Mouse (Mus musculus) right cerebral cortex, adult 2 months (tissue): ENCODE data around the gene Smg9.

ENCODE experiments used
- DNase-seq, 2 experiments: peaks; one replicate each; pipeline ENCODE4 v3.0.0; 2021 to 2022; ENCODE audit warnings: low spot score in 2 of 2

The Smg9 gene

DNA sequence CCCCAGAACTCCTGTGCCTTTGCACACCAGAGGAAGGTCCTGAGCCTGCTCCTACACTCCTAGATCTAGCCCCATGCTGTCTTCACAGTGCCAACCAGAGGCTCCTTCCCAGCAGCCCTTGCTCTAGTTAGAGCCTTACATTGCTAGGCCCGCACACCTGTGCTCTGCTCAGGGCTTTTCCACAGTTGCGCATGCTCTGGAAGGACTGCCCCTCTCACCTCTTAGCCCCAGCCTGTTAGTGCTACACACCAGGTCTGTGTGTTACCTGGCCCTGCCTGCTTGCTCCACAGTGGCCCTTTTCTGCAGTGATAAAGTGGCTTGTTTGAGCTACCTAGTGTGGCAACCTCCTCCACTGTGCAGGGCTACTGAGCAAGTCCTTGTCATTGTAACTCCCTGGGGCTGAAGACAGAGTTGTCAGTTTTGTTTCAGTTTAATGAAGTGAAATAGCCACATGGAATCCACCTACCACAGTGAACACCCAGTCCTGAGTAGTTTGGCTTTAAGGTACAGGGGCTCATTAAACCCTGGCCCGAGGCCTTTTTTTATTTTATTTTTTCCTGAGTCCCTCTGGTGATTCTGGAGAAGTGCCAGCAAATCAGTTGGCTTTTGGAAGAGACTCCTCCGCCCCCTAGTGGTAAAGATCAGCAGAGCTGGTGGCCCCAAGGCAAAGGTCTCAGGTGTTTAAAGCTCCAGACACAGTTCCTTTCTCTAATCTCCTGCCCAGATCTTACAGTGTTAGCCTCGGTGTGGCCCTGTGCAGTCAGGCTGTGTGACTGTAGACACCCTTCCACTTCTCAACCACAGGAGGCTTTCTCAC is 7.3 kb downstream of the Smg9 start:
- peak; percentile 64 for DNase-seq

DNA sequence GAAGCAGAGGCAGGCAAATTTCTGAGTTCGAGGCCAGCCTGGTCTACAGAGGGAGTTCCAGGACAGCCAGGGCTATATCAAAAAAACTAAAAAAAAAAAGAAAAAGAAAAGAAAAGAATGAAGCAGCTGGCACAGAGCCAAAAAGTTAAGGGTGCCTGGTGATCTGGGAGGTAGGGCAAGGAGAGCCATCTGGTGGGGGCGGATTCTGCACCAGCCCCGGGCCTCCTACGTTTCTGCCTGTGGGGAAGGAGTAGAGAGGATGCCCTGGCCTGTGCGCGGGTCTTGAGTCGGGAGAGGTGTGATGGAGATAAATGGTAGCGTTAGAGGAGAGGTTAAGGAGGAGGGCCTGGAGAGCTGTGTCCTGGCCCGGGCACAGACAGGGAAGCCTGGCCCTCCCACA is 8.8 kb downstream of the Smg9 start:
- no peak for DNase-seq

DNA sequence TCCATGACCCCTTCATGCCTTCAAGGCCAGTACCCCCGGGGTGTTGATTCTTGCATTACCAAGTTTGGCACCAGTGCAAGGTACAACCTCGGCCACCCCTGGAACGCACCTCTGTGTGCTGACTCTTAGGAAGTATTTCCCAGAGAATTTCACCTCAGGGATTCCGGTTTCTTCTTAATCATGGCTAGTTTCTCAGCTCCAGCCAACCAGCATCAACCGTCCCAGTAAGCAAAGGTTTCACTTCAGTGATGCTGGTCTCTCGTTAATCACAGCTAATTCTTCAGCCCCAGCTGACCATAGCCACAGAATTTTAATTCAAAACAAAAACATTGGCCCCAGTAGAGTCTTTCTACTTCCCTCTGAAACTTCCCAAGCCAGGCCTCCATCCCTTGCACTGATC is 10.7 kb downstream of the Smg9 start:
- DNase-seq: no peak

DNA sequence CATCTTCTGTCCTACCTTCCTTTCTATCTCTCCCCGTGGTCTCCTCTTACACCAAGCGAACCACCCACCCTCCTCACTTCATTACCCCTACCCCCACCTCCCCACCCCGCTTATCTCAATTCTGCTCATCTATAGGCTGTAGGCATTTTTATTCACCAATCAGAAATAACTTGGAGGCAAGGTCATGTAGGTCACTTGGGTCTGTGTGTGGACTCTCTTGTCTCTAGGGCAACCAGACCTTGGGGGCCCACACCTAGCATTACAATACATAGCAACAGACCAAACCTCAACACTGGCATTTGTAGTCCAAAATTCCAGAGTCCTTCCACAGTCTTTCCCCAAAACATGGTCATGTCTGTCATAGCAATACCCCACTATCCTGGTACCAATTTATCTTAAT is 11.4 kb downstream of the Smg9 start:
- DNase-seq: no peak

DNA sequence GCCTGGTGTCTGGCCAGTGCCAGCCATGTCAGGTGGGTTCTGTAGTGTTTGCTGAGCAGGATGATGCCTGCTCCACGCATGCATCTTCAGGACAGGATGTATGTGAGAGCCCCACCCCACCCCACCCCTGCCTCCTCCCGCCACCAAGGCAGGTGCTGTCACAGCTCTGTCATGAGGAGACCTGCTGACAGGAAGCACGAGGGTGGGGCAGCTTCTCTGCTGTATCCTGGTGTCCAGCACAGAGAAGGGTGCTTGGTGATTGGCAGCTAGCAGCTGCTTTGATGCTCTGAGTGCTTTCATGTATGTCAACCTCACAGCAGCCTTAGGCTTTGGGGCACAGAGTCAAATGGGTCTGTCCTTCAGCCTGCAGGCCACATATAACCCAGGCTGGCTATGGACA is 14.2 kb downstream of the Smg9 start:
- DNase-seq: no peak

DNA sequence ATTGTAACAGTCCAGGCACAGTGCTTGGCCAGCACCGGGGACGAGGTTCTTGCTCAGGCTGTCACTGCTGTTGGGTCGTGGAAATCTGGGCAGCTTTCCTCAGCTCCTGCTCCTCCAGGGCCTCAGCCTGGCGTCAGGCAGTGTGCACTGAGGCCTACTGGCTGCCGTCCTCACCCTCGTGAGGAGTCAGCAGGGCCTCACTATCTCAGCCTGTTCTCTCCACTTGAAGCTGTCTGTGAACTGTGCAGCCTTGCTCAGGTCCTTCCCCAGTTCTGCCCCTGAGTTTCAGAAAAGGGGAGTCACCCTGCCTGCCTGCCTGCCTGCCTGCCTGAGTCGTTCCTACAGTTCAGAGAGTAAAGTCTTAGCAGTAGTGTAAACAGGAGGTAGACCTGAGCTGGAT is 15.8 kb downstream of the Smg9 start:
- no peak for DNase-seq

DNA sequence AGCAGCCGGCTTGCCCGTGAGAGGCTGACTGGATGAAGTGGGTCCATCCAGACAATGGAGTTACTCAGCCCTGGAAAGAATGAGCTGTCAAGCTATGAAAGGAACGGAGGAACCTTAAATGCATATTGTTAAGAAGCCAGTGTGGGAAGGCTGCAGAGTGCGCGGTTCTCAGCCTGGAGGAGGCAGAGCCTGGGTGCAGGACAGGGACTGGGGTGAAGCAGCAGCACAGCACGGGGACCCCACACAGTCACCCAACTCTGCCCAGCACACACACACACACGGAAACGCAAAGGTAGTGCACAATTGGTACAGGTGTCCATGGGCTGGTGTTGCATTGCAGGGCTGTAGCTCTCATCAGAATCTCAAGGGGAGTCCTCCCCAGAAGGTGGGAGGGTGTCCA is 20.2 kb downstream of the Smg9 start:
- DNase-seq: no peak

DNA sequence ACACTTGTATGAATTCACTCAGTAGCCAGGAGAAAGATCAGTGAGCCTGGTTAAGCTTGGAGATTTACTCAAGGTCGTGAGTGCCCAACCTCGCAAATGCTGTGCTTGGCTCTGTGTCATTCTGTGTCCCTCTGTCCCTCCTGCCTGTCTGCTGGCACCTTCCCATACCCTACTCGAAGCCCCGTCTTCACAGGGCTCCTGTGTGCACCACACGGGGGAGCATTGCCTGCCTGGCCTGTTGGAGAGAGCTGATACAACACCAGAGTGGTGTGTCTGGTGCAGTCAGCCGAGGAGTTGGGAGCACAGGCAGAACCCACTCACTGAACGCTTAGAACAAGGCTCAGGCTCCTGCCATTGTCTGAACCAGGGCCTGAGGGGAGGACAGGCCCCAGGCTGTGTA is 22.2 kb downstream of the Smg9 start:
- no peak for DNase-seq

DNA sequence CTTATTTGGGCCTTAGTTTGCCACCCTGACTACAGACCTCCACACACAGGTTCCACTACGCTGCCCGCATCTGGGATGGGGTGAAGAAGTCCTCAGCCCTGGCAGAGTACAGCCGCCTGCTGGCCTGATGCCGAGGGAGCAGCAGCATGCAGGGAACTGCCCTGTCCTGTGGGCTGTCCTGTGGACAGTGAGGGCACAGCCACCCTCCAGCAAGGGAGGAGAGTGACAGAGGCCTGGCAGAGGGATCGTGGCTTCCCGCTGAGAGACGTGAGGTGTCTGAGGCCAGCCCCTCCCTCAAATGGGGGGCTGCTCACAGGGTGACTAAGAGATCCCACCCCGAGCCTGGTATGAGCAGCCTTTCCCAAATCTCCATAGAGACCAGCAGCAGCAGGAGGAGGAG is 22.8 kb downstream of the Smg9 start:
- no peak for DNase-seq

DNA sequence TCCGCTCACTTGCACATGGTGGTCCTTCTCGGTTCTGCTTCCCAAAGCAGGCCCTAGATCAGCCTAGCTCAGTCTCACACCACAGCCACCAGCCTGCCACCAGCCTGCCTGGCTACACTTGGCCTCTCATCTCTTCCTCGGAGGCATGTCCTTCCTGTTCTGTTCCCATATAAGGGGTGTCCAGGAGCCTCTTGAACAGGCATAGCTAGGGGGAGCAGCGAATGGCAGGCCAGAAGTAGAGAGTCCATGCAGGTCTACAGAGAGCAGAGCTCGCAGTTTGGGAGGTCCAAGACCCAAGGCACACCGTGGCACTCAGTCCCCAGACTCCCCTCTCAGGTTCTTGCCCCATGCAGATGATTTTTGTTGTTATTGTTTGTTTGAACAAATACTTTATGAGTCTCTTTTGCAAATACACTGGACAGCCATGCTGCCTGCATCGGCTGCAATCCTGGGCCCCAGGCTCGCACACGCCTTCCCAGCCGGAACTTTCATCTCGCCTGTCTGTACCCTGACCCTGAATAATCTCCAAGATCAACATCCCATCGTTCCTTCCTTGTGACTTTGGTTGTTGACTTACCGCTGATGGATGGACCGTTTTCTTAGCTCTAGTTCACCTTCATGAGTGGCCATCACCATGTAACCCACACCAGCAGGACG is 23.8 kb downstream of the Smg9 start:
- no peak for DNase-seq

DNA sequence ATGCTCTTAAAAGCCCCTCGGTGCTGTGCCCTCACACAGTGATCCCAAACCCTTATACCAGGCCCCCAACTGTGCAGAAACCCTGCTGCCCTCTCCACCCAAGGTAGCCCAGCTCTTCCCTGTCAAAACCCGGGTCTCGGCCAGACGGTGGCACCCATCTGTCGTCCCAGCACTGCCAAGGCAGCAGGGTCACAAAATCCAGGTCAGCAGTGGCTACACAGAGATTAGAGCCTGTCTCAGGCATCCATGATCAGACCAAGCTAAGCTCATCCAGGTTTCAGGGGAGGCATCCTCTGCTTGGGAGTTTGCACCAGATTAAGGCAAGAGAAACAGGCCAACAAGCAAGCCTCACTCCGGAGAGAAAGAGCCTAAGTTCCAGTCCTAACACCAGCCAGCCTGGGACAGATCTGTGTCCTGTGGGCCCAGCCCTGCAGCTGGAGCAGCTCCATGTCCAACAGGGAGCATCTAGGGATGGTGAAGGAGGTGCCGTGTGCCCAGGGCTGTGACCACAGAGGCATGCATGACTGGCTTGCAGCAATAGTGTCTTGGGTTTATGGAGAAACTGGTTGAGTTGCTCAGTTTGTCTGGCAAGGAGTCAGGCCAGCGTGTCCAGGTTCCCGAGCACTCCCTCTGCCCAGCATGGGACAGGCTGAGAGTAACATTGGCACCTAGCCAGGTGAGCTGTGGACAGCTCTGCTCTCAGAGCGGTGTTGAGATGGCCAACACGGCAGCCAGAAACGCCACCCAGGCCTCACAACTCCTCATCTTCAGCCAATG is 24.7 kb downstream of the Smg9 start:
- DNase-seq: no peak

DNA sequence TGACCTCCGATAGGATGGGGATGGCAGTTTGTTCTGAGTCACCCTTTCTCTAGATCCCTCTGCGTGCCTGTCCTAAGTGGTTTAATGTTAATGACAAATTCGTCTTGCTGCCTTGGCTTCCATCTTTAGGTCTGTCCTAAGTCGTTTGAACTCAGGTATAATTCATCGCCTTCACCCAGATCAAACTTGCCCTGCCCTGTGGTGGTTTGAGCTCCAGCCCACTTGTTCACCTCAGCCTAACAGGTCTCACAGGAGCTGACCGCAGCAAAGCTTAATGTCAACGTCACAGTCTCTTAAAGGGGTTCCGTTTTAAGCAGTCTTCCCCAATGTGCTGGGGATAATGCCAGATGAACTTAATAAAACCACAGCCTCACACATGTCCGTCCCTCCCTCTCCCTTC is 26.5 kb downstream of the Smg9 start:
- DNase-seq: no peak

DNA sequence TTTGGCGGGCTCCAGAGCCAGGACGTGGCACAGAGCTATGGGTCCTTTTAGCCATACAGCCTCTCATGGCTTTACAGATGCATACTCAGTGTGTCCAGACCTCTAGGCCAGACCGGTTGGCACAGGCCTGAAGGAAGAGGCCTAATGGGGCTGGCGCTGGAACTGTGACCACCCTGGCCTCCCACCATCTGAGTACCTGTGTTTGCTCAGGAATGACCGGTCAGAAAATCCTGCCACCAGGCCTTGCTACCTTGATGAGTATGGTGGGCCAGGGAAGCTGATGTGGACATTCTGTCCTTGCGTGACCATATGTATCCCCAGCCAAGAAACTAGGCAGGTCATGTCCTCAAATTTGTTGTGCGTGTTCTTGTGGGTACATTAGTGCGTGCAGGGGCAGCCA is 27.7 kb downstream of the Smg9 start:
- no peak for DNase-seq

DNA sequence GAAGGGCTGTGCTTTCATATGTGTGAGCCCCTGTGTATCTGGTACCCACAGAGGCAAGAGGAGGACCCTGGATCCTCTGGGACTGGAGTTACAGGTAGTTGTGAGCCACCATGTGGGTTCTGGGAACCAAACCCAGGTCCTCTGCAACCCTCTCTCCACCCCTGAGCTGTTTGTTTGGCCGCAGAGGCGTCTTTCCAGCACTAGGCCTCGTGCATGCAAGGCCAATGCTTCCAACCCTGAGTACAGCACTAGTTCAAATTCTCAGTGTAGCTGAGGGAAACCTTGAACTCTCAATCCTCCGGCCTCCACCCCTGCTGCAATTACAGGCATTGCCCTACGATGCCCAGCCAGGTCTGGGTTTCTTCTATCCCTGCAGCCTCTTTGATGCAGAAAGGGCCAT is 29.3 kb downstream of the Smg9 start:
- DNase-seq: no peak

DNA sequence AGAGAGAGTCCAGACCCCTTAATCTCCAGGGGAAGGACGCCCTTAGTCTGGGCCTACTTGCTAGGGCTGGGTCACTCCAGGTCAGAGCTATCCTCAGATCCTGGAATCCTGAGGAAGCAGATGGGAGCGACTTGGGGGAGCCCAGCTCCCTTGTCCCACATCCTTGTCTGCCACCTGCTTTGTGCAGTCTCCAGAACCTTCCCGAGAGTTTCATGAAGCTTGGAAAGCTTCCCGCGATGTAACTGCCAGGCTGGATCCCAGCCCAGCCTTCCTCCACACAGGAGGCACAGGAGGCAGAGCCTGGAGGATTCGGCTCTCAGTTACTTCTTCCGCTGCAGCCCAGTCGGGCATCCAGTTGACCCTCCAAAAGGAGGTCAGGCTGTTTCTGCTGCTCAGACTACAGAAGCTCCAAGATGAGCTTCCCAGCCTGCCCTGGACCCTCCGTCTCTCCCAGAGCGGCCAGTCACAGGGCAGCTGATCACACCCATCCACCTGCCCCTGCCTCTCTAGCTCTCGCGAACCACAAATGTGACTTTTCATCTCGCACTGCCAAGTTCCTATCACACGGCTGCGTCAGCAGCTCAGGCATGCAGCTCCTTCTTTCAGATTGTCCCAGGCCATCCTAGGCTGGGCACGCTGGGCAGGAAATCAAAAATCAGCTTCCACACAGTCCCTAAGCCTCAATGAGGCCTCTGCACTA is 30.1 kb downstream of the Smg9 start:
- DNase-seq: peak; percentile 76 to 82

DNA sequence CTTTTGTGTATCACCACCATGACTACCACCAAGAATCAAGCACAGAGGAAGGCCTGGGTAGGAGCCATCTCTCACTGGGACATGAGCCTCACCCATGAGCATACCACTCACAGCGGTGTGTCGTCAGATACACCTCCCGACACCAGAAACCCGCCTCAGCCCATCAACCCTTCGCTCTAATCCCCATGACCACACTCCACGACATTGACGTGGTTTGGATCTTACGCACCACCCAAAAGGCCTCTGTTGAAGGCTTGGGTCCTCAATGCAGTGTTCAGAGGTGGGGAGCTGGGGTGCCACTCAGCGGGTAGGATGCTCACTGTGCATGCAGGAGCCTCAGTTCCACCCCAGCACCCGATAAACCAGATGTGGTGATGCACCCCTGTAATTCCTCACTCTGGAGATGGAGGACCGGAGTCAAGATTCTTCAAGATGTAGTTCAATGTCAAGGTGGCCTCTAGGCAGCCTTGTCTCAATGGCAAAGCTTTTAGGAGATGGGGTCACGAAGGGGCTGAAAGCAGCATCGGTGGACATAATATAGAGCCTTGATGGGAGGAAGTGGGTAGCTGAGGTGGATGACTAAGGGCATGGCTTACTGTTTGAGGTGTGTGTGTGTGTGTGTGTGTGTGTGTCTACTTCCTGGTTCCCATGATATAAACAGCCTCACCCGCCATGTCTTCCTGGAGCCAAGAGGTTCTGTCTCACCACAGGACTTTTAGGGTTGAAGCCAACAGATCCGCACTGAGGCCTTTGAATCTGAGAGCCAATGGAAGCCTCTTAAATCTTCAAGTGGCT is 31.3 kb downstream of the Smg9 start:
- no peak for DNase-seq

DNA sequence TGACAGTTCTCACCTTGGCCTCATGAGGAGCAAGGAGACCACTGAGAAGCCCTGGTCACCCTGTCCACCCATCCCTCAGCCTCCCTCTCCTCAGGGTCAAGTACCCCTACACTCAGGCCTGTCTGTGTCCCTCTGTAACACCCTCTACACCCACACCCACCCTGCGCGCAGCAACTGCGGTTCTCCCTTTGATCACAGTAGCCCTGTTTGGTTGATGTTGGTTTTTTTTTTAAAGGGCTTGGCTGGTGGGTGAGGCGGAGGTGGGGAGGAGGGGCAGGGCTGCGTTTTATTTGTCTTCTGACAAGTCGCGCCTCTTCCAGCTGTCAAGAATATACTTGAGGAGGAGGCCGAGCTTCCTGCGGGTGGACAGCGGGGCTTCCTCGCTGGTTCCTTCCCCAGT is 32.3 kb downstream of the Smg9 start:
- no peak for DNase-seq

DNA sequence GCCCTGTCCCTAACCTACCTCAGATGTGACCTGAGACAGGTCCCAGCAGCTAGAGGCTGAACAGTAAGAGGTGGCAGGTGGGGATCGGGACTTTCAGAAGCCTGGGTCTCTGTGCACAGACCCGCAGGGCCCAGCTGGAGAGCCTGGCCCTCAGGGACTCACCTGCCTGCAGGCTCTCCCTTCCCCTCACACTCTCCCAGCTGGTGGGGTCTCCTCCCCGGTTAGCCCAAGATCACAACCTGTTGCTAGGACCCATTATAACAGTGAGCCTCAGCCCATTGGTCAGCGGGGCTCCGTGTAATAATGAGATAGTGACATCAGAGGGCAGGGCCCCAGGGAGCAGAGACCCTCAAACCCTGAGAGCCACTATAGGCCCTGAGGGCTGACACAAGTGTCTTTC is 35.9 kb downstream of the Smg9 start:
- no peak for DNase-seq

DNA sequence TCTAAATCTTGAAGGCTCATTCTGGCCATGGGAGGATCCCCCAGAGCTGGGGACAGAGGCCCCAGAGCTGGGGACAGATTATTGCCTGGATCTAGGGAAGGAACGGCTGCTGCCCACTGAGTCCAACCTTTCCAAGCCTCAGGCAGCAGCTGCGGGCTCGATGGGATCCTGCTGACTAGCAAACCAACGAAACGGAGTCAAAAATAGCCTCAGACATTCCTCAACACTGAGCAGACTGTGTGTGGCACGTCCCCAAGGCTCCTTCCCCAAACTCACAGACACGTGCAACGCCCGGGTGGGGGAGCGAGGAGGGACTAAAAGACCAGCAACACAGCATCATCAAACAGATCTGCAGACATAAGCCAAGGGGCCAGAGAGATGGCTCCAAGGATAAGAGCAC is 38.6 kb downstream of the Smg9 start:
- DNase-seq: peak; percentile 60 to 67

DNA sequence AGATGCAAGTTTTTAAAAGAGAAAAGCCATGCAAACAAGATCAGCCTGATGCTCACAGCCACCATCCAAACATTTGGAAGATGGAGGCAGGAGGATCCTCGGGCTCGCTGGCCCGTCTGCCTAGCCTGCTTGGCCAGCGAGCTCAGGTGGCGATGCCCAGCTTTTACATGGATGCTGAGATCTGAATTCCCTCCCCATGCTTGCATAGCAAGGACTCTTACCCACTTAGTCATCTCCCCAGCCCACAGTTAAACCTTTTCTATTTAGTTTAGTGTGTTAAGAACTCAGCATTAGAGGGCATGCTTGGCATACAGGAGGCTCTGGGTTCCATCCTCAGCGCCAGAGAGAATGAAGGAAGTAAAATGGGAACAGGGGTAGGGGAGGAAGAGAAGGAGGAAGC is 39.8 kb downstream of the Smg9 start:
- DNase-seq: no peak

DNA sequence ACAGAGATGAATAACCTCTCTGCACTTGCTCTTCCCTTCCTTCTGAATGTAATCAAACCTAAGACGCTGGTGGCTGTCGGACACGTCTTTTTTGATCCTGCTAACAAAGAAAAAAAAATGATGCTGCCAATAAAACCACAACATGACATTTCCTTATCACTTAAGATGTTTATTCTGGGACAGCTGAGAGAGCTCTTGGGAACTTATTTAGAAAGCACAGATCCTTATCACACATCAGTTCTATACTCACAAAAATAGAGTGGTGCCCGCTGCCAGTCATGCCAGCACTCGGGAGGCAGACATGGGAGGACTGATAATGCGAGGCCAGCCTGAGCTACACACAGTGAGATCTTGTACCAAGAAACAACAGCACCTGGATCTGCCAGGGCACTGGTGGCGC is 40.5 kb downstream of the Smg9 start:
- no peak for DNase-seq
